Mouse (Mus musculus) liver, adult 2 months (tissue): ENCODE measurements around the gene Hnrnpul1.
A peak's percentile ranks its signal among the peaks of the same experiment; 100 is the strongest.

Experiments used
- CTCF ChIP-seq: fragments of 200-500 bp; IDR thresholded peaks from 2 replicates; pipeline ENCODE4 v1.5.1; 2011; ENCODE audit warnings: low read depth, low read length, control low read depth
- POLR2A ChIP-seq: fragments of 200-500 bp; IDR thresholded peaks from 2 replicates; pipeline ENCODE4 v1.6.1; 2011; ENCODE audit warnings: low read length, control low read depth; ENCODE audit not compliant: insufficient read depth; ENCODE audit errors: extremely low read depth

DNA sequence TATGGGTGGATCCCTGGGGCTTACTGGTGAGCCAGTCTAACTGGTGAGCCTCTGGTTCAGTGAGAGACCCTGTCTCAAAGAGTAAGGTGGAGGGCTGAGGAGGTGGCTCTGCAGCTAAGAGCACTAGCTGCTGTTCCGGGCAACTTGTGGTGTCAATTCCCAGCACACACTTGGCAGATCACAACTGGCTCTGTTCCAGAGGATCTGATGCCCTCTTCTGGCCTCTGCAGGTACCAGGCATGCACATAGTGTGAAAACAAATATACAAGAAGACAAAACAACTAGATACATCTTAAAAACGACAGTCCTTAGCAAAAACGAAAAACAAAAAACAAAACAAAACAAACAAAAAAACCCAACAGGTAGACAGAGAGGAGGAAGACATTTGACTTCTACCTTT, 39.1 kb upstream of the Hnrnpul1 start:
- TF ChIP-seq POLR2A (no peak), CTCF (peak; percentile 29)
